Mouse (Mus musculus): ENCODE measurements around the gene Hamp.

DNA sequence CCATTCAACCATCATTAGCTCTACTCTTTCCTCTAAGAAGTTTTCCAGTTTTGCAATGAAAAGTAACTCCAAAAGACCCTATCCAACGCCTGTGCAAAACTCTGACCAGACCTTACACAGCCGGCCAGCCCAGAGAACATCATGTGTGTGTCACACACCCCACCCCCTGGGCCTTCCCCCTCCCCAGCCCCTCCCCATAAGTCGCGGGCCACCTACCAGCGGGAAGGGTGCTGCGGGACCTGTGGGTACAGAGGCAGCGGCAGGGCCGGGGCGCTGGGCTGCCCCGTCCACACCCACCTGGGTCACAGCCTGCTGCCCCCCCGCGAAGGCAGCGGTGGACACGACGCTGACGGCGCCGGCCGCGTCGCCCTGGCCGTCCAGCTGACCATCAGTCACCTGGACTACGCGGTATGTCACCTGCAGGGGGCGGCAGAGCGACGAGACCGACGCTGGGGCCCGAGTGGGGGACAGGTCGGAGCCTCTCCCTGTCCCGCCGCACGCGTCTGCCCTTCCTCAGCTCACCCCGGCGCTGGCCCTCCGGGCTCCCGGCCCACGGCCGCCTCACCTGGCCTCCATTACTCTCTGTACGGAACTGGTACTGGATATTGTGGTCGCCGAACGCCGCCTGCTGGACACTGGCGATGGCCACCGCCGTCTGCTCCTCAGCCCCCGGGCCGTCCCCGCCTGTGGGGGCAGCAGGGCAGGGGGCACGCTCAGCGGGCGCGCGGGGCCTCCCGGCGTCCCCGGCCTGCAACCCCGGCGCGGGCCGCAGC lies 11.9 kb upstream of the Hamp start:
- TF ChIP-seq CTCF (conservative IDR thresholded peaks at IDR 0.05; ENCODE audit: low read length) (no peak), POU5F1 (IDR thresholded peaks at IDR 0.05; ENCODE audit: borderline replicate concordance, low read length) (no peak), NANOG (IDR thresholded peaks at IDR 0.05; ENCODE audit: borderline replicate concordance, low read length) (no peak)
